In the genomic region with DNA sequence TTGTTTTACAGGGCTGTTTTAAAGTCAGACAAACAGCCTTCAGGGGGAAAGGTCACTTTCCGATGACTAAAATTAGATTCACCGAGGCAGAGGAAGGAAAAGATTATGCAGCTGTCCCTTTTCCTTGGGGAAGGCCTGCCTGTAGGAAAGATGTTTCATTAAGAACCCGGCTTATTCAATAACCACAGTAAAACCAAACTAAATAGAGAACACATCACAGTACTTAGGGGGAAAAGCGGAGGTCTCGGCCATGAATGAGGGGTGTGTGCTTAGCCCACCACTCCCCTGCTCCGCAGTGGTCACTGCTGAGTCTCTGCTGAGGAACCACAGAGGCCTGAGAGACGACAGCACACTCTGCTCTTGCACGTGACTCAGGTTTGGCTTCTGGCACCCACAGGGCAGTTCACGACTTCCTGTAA, we compare ENCODE assay signal across 8 mouse cellular contexts.
DNase-seq lines count a peak whose midpoint lies in the region; ATAC-seq and TF ChIP-seq lines count a peak whose summit lies in the region.

No protein-coding gene starts in this region.

- H3K9me3 ChIP-seq in midbrain, embryonic 10.5 days (replicated peaks) = no peaks in the 10 kb centered on the region
- H3K9me3 ChIP-seq in midbrain, postnatal 0 days (ENCODE audit: low read length) = no peaks in the 10 kb centered on the region
- no peaks in the 10 kb centered on the region for H3K9me3 ChIP-seq in intestine, embryonic 16.5 days (ENCODE audit: control insufficient read depth, low read length)

- intact Hi-C loops in heart, adult 2 months (cut with DNase I) = loop anchor here (5.0 kb wide), 1 partner anchor 94 kb away; no protein-coding TSS in a partner anchor
- intact Hi-C loops in left cerebral cortex, postnatal 10 days (cut with DNase I) = no loop called here

- H3ac ChIP-seq in myocyte (ENCODE audit: control insufficient read depth, insufficient read length) = no peak overlapping the region

- no peak overlapping the region for H3K4me2 ChIP-seq in midbrain, postnatal 0 days (ENCODE audit: low read depth, low read length, poor library complexity, severe bottlenecking)
- 0 out of 2 replicates have a peak overlapping the region, but pooled peaks have one; percentile 1 for H3K4me2 ChIP-seq in intestine, embryonic 16.5 days (ENCODE audit: low read depth, low read length)
- H3K4me2 ChIP-seq in myocyte (ENCODE audit: low read depth) = peak overlapping the region; percentile 85

- H3K27ac ChIP-seq in midbrain, embryonic 10.5 days (replicated peaks) = peak overlapping the region; percentile 78
- H3K27ac ChIP-seq in midbrain, postnatal 0 days (ENCODE audit: low read depth, low read length) = no peak overlapping the region
- peak overlapping the region; percentile 98 for H3K27ac ChIP-seq in heart, adult 2 months
- H3K27ac ChIP-seq in intestine, embryonic 16.5 days (ENCODE audit: low read length) = no peak overlapping the region

- no peak overlapping the region for H3K9ac ChIP-seq in midbrain, postnatal 0 days (replicated peaks; ENCODE audit: low read length, poor library complexity, severe bottlenecking)
- peak overlapping the region; percentile 31 for H3K9ac ChIP-seq in heart, adult 2 months (ENCODE audit: low read depth, low read length)
- no peak overlapping the region for H3K9ac ChIP-seq in intestine, embryonic 16.5 days (ENCODE audit: low read depth, low read length)

- TF ChIP-seq EP300 in heart, adult 2 months (IDR thresholded peaks at IDR 0.05; ENCODE audit: insufficient read depth, low read depth, low read length) = no peak

- H3K36me3 ChIP-seq in midbrain, embryonic 10.5 days = no peaks in the 10 kb centered on the region
- H3K36me3 ChIP-seq in midbrain, postnatal 0 days (ENCODE audit: insufficient read depth, low read length) = no peaks in the 10 kb centered on the region
- peaks cover 17% of the 10 kb centered on the region for H3K36me3 ChIP-seq in heart, adult 2 months (ENCODE audit: control insufficient read depth, insufficient read depth, low read length)
- H3K36me3 ChIP-seq in intestine, embryonic 16.5 days (ENCODE audit: control insufficient read depth, insufficient read depth, low read length) = no peaks in the 10 kb centered on the region
- no peaks in the 10 kb centered on the region for H3K36me3 ChIP-seq in myocyte (ENCODE audit: control insufficient read depth, insufficient read depth)

- no peak for DNase-seq in midbrain, embryonic 10.5 days (ENCODE audit: low spot score)
- no peak for DNase-seq in midbrain, postnatal 0 days (ENCODE audit: low spot score)
- DNase-seq in heart, adult 2 months = peak in 1 of 2 experiments; percentile 63
- DNase-seq in left cerebral cortex, postnatal 10 days (ENCODE audit: extremely low spot score in 1 of 2, low spot score in 2 of 2) = no peak
- no peak for DNase-seq in adrenal gland, adult 8-10 months
- DNase-seq in thymus, postnatal 25 days = no peak

- no peak for ATAC-seq in midbrain, postnatal 0 days (ENCODE audit: low FRiP score)
- ATAC-seq in intestine, embryonic 16.5 days = no peak

- H3K27me3 ChIP-seq in midbrain, embryonic 10.5 days (ENCODE audit: low read depth, poor library complexity, severe bottlenecking) = no peaks in the 10 kb centered on the region
- no peaks in the 10 kb centered on the region for H3K27me3 ChIP-seq in midbrain, postnatal 0 days (ENCODE audit: insufficient read depth, low read length)
- H3K27me3 ChIP-seq in heart, adult 2 months (ENCODE audit: control insufficient read depth, insufficient read depth, low read length) = no peaks in the 10 kb centered on the region
- H3K27me3 ChIP-seq in intestine, embryonic 16.5 days (replicated peaks; ENCODE audit: control insufficient read depth, insufficient read depth, low read length) = no peaks in the 10 kb centered on the region
- H3K27me3 ChIP-seq in myocyte (ENCODE audit: control insufficient read depth, insufficient read depth, insufficient read length) = no peaks in the 10 kb centered on the region

- peak; percentile 55; the same call in 1 of the 2 replicates for TF ChIP-seq POLR2A in heart, adult 2 months (IDR thresholded peaks at IDR 0.05; ENCODE audit: insufficient read depth, low read depth, low read length)
- no peak for TF ChIP-seq POLR2A in myocyte (IDR thresholded peaks at IDR 0.05; ENCODE audit: insufficient read length, low read depth)

- WGBS in midbrain, embryonic 10.5 days = 53% methylated on average over 9 of the region's 9 CpGs
- 41% methylated on average over 9 of the region's 9 CpGs for WGBS in midbrain, postnatal 0 days
- WGBS in heart, adult 2 months = 11% methylated on average over 9 of the region's 9 CpGs
- WGBS in intestine, embryonic 16.5 days = 29% methylated on average over 9 of the region's 9 CpGs

- H3K79me2 ChIP-seq in heart, adult 2 months (replicated peaks; ENCODE audit: control insufficient read depth, insufficient read depth, low read length) = peaks cover 2% of the 10 kb centered on the region; the same call in 1 of the 2 replicates
- H3K79me2 ChIP-seq in myocyte (ENCODE audit: control insufficient read depth, insufficient read depth) = peaks cover 37% of the 10 kb centered on the region

- H3K4me1 ChIP-seq in midbrain, embryonic 10.5 days = peaks cover 85% of the 10 kb centered on the region
- no peaks in the 10 kb centered on the region for H3K4me1 ChIP-seq in midbrain, postnatal 0 days (ENCODE audit: insufficient read depth, low read length)
- H3K4me1 ChIP-seq in heart, adult 2 months (ENCODE audit: control insufficient read depth, insufficient read depth, low read length) = peaks cover 28% of the 10 kb centered on the region
- H3K4me1 ChIP-seq in intestine, embryonic 16.5 days (ENCODE audit: control insufficient read depth, insufficient read depth, low read length) = peaks cover 31% of the 10 kb centered on the region

- TF ChIP-seq CTCF in midbrain, postnatal 0 days (IDR thresholded peaks at IDR 0.05) = no peak
- TF ChIP-seq CTCF in heart, adult 2 months (IDR thresholded peaks at IDR 0.05) = no peak

- no peak overlapping the region for H3K4me3 ChIP-seq in midbrain, embryonic 10.5 days
- no peak overlapping the region for H3K4me3 ChIP-seq in midbrain, postnatal 0 days (ENCODE audit: low read depth, low read length)
- H3K4me3 ChIP-seq in heart, adult 2 months = peak overlapping the region; percentile 41; the same call in 1 of the 2 replicates
- H3K4me3 ChIP-seq in intestine, embryonic 16.5 days (ENCODE audit: low read length) = no peak overlapping the region
- no peak overlapping the region for H3K4me3 ChIP-seq in myocyte

TF ChIP-seq in myocyte, 11 proteins besides CTCF, POLR2A, EP300 and RAD21:
- TF ChIP-seq SRF (IDR thresholded peaks at IDR 0.05; ENCODE audit: control insufficient read depth, insufficient read length, low read depth) (no peak), POLR2AphosphoS2 (IDR thresholded peaks at IDR 0.05; ENCODE audit: insufficient read length, low read depth) (no peak), E2F4 (IDR thresholded peaks at IDR 0.05; ENCODE audit: insufficient read depth) (no peak), MAX (IDR thresholded peaks at IDR 0.05; ENCODE audit: low read depth) (no peak), MYOD1 (IDR thresholded peaks at IDR 0.05; ENCODE audit: control insufficient read depth in 1 of 3, insufficient read length in 2 of 3, low read depth in 2 of 3) (peak in 1 of 3 experiments; percentile 23), REST (IDR thresholded peaks at IDR 0.05; ENCODE audit: insufficient read depth, insufficient read length) (no peak), MYOG (IDR thresholded peaks at IDR 0.05; ENCODE audit: control insufficient read depth in 1 of 3, insufficient read depth in 1 of 3, insufficient read length in 2 of 3, low read depth in 2 of 3) (peak in 2 of 3 experiments; percentile 50 to 67), TCF3 (IDR thresholded peaks at IDR 0.05; ENCODE audit: insufficient read length, low read depth) (no peak), CEBPB (IDR thresholded peaks at IDR 0.05; ENCODE audit: insufficient read depth, poor library complexity, severe bottlenecking) (no peak), USF1 (IDR thresholded peaks at IDR 0.05; ENCODE audit: low read depth) (peak; percentile 78), TCF12 (IDR thresholded peaks at IDR 0.05; ENCODE audit: insufficient read depth, poor library complexity, severe bottlenecking) (no peak)

Comparison
In these comparisons a context has a peak if more than half of its experiments do, and no peak if none do; other contexts are left out.
1. H3K27ac ChIP-seq: peak in midbrain, embryonic 10.5 days (single experiment) and heart, adult 2 months (single experiment); none in midbrain, postnatal 0 days (single experiment) and intestine, embryonic 16.5 days (single experiment).